Mouse (Mus musculus) WW6 (cell line): ENCODE results near the gene Dek.

ENCODE experiments used
- DNase-seq: peaks from one replicate; pipeline ENCODE4 v3.0.0-alpha.2; 2013; ENCODE audit warnings: low read depth, low spot score

Dek gene

GRCm38 (mm10) chr13:47105711-47106579, at the start of gene Dek:
Gene Dek, minus strand, starts transcription at chr13:47106201.
- DNase-seq, result peak; percentile 61

- no peak for DNase-seq
These were observed 48.9 kb upstream of the Dek start for GRCm38 (mm10) chr13:47154866-47155265.

GRCm38 (mm10) chr13:47153206-47153605, 47.2 kb upstream of the Dek start:
- DNase-seq, result no peak

- peak; percentile 26 for DNase-seq
These were observed 46.4 kb upstream of the Dek start for GRCm38 (mm10) chr13:47152390-47152789.

GRCm38 (mm10) chr13:47151060-47151459, 45.1 kb upstream of the Dek start:
- DNase-seq, result no peak

- DNase-seq, result no peak
These were observed 44.0 kb upstream of the Dek start for GRCm38 (mm10) chr13:47149993-47150392.

- no peak for DNase-seq
These were observed 42.6 kb upstream of the Dek start for GRCm38 (mm10) chr13:47148573-47148972.

- no peak for DNase-seq
These were observed 40.4 kb upstream of the Dek start for GRCm38 (mm10) chr13:47146388-47146787.

- DNase-seq, result no peak
These were observed 39.9 kb upstream of the Dek start for GRCm38 (mm10) chr13:47145939-47146338.

GRCm38 (mm10) chr13:47142764-47143163, 36.8 kb upstream of the Dek start:
- DNase-seq, result no peak

- DNase-seq, result no peak
These were observed 29.7 kb upstream of the Dek start for GRCm38 (mm10) chr13:47135741-47136140.

GRCm38 (mm10) chr13:47134836-47135235, 28.8 kb upstream of the Dek start:
- no peak for DNase-seq

- no peak for DNase-seq
These were observed 27.1 kb upstream of the Dek start for GRCm38 (mm10) chr13:47133058-47133457.

GRCm38 (mm10) chr13:47129090-47129489, 23.1 kb upstream of the Dek start:
- DNase-seq, result no peak

- no peak for DNase-seq
These were observed 19.6 kb upstream of the Dek start for GRCm38 (mm10) chr13:47125595-47125994.

- DNase-seq, result no peak
These were observed 19.0 kb upstream of the Dek start for GRCm38 (mm10) chr13:47124986-47125385.

- DNase-seq, result no peak
These were observed 18.4 kb upstream of the Dek start for GRCm38 (mm10) chr13:47124449-47124848.

GRCm38 (mm10) chr13:47122537-47123430, 16.8 kb upstream of the Dek start, which contains the start of gene Rnf144b:
Gene Rnf144b, plus strand, starts transcription at chr13:47122656.
- DNase-seq, result no peak

- DNase-seq, result no peak
These were observed 15.4 kb upstream of the Dek start for GRCm38 (mm10) chr13:47121333-47121889.

- DNase-seq, result no peak
These were observed 10.0 kb upstream of the Dek start for GRCm38 (mm10) chr13:47116000-47116399.

- no peak for DNase-seq
These were observed 6.9 kb upstream of the Dek start for GRCm38 (mm10) chr13:47112924-47113323.

GRCm38 (mm10) chr13:47112056-47112455, 6.1 kb upstream of the Dek start:
- no peak for DNase-seq
